Mouse (Mus musculus) layer of hippocampus, adult 9-10 months (tissue): ENCODE data around the gene Rbm17.
"Not testable (repeated sequence)": the region's sequence is repeated elsewhere in the genome, so short reads cannot be mapped to it uniquely, and the experiment has no call there.

Source experiments
- DNase-seq: peaks from one replicate; pipeline ENCODE4 v3.0.0; 2022; ENCODE audit warnings: low spot score

Rbm17 gene

GRCm38 (mm10) chr2:11544342-11544741 lies 59.6 kb downstream of the Rbm17 start:
- DNase-seq, result no peak

DNA sequence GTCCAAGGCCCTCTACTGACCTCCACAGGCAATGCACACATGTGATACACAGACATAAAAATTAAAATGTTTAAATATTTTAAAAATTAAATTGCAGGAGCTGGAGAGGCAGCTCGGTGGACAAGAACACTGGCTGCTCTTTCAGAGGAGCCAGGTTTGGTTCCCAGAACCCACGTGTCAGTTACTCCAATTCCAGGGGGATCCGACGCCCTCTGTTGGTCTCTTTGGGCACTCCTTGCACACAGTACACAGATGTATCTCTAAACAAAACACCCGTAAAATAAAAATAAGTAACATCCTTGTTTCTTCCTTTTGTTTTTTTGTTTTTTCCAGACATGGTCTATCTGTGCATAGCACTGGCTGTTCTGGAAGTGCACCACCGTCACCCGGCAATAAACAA lies 60.8 kb downstream of the Rbm17 start:
- DNase-seq, result no peak

DNA sequence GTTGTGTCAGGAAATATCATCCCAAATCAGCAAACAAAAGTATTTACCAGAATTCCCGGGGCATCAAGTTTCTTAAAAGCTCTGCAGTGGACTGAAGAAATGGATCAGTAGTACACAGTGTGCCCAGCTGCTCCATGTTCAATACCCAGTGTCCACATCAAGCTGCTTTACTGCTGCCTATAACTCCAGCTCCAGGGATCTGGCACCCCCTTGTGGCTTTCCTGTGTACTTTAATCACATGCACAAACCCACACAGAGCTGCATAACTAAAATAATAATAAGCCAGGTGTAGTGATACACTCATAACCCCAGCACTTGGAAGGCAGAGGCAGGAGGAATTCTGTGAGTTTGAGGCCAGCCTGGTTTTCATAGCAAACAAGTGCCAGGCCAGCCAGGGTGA lies 61.3 kb downstream of the Rbm17 start:
- peak; percentile 44 for DNase-seq

GRCm38 (mm10) chr2:11542121-11542520 lies 61.8 kb downstream of the Rbm17 start:
- DNase-seq, result no peak

DNA sequence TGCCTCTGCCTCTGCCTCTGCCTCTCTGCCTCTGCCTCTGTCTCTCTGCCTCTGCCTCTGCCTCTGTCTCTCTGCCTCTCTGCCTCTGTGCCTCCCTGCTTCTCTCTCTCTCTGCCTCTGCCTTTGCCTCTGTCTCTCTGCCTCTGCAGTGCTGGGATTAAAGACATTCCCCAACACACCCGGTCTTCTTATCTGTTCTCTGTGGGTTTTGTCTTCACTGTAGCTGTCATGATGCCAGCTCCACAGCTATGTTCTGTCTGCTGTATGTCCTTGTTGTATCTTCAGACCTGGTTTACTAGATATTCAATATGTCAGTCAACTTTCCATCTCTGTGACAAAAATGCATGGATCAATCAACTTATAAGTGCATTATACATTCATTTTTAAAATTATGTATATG lies 62.4 kb downstream of the Rbm17 start:
- DNase-seq, result not testable (repeated sequence)

- DNase-seq, result no peak
Measured at GRCm38 (mm10) chr2:11535966-11536365, 68.0 kb downstream of the Rbm17 start.
